Mouse (Mus musculus) neural tube, embryonic 15.5 days (tissue): ENCODE results near the gene Syt12. TPM values are rescaled to one million over a fixed set of nuclear protein-coding genes. Genes with fewer than 3 reads are reported as not detected.

Experiments
- ATAC-seq: fragments of 200-750 bp; cut with Nextera tagmentation; 2 replicates; pipeline ENCODE4 v1.8.0; 2017; ENCODE audit warnings: mild to moderate bottlenecking, moderate TSS enrichment, moderate library complexity; ENCODE audit not compliant: low FRiP score
- H3K27ac ChIP-seq: fragments of 300-500 bp; sonication (generic); replicated peaks from 2 replicates; pipeline ENCODE4 v1.5.1; 2015; ENCODE audit warnings: mild to moderate bottlenecking, inconsistent platforms
- H3K27me3 ChIP-seq: fragments of 300-500 bp; sonication (generic); replicated peaks from 2 replicates; pipeline ENCODE4 v1.6.1; 2015; ENCODE audit warnings: inconsistent platforms
- H3K36me3 ChIP-seq: fragments of 300-500 bp; sonication (generic); 2 replicates; pipeline ENCODE4 v1.6.1; 2015; ENCODE audit warnings: inconsistent platforms
- H3K4me1 ChIP-seq: fragments of 300-500 bp; sonication (generic); 2 replicates; pipeline ENCODE4 v1.6.1; 2015; ENCODE audit warnings: inconsistent platforms
- H3K4me2 ChIP-seq: fragments of 300-500 bp; sonication (generic); 2 replicates; pipeline ENCODE4 v1.6.1; 2015; ENCODE audit warnings: inconsistent platforms, mild to moderate bottlenecking, moderate library complexity
- H3K4me3 ChIP-seq: fragments of 300-500 bp; sonication (generic); replicated peaks from 2 replicates; pipeline ENCODE4 v1.5.1; 2015; ENCODE audit warnings: mild to moderate bottlenecking, inconsistent platforms
- H3K9ac ChIP-seq: fragments of 300-500 bp; sonication (generic); replicated peaks from 2 replicates; pipeline ENCODE4 v1.6.1; 2015; ENCODE audit warnings: mild to moderate bottlenecking, inconsistent platforms
- H3K9me3 ChIP-seq: fragments of 300-500 bp; sonication (generic); replicated peaks from 2 replicates; pipeline ENCODE4 v1.6.1; 2016; ENCODE audit warnings: inconsistent platforms
- WGBS: fragments of 180-500 bp; shearing (Covaris S2); methylation state at CpG from one replicate; pipeline ENCODE4 v1.1.7; 2015; ENCODE audit warnings: mixed read lengths; 5-methylcytosine and 5-hydroxymethylcytosine counted together
- polyA plus RNA-seq: library from polyadenylated mRNA; unstranded; fragments of >200 nt; fragmentation: Nextera tagmentation; extraction: Ambion mirVana; gene quantifications from 2 replicates; pipeline ENCODE4 v1.2.1, GENCODE M21; 2015

The Syt12 gene
- polyA plus RNA-seq, 1 experiment from 2014 or later: 8.8 TPM

DNA sequence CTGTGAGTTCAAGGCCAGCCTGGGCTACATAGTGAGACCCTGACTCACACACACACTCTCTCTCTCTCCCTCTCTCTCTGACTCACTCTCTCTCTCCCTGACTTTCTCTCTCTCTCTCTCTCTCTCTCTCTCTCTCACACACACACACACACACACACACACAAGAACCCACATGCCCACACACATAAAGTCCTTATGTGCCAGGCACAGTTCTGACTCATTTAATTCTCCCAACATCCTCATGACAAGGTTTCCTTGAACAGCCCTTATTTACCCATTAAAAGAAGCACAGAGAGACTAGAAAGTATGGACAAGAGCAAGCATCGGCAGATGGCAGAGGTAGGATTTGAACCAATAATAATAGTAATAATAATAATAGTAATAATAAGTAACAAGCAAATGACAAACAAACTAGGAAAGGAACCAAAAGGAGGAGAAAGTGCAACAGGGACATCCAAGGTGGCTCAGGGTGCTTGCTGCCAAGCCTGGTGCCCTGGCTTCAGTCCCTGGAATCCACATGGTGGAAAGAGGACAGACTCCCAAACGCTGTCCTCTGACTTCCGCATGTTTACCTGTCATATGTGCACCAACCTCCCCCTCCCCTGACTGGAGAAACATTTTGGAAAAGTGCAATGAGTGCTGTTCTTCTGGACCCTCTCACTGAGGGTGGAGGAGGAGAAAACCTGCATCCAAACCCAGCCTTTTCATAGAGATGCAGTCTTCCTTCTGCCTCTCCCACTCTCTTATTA lies 5.0 kb upstream of the Syt12 start:
- no peak overlapping the region for H3K9ac ChIP-seq
- H3K9me3 ChIP-seq: no peaks in the 10 kb centered on the region
- no peak for ATAC-seq
- H3K36me3 ChIP-seq: no peaks in the 10 kb centered on the region
- H3K4me2 ChIP-seq: no peak overlapping the region
- no peak overlapping the region for H3K4me3 ChIP-seq
- H3K4me1 ChIP-seq: peaks cover 5% of the 10 kb centered on the region; the same call in 1 of the 2 replicates
- 94% methylated on average over 3 of the region's 3 CpGs for WGBS
- peaks cover 11% of the 10 kb centered on the region for H3K27me3 ChIP-seq
- H3K27ac ChIP-seq: no peak overlapping the region

GRCm38 (mm10) chr19:4481326-4481725 lies 4.1 kb upstream of the Syt12 start:
- no peak overlapping the region for H3K4me3 ChIP-seq
- no peak for ATAC-seq
- WGBS: 60% methylated on average over 4 of the region's 4 CpGs
- peaks cover 13% of the 10 kb centered on the region for H3K4me1 ChIP-seq
- H3K27me3 ChIP-seq: peaks cover 13% of the 10 kb centered on the region
- H3K27ac ChIP-seq: no peak overlapping the region
- H3K9me3 ChIP-seq: no peaks in the 10 kb centered on the region
- no peaks in the 10 kb centered on the region for H3K36me3 ChIP-seq
- H3K9ac ChIP-seq: no peak overlapping the region
- H3K4me2 ChIP-seq: no peak overlapping the region

DNA sequence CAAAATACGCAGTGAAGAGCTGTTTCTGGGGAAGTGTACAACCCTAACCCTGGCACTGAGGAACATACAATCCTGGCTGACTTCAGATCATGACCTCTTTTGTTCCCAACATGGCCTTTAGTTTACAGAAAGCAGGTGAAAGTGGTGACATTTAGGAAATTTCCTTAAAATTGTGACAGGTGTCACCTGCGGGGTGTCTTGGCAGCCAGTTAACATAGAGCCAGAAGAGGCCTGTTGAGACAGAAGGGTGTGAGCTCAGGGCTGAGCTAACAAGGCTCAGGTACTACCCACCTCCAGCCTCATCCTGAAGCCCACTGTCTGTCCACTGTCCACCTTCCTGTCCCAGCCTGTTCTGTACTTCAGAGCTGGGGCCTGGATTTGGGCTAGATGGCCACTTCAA lies 2.8 kb upstream of the Syt12 start:
- H3K27ac ChIP-seq: no peak overlapping the region
- 92% methylated on average over 2 of the region's 2 CpGs for WGBS

DNA sequence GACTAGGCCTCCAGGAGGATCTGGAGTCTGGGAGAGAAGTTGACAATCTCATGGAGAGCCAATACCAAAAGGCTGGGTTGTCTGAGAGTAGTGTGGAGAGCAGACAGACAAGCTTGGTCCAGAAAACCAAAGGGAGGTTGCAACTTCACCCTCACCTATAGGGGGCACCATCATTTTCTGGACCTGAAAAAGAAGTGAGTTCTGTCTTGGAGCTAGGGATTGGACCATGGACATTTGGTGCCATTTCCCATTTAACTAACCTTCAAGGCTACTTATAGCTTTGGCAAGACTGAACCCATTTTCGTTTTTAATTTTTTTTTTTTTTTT lies 906 bp upstream of the Syt12 start:
- peaks cover 15% of the 10 kb centered on the region for H3K4me1 ChIP-seq
- no peaks in the 10 kb centered on the region for H3K36me3 ChIP-seq
- H3K27ac ChIP-seq: no peak overlapping the region
- H3K4me2 ChIP-seq: peak overlapping the region; percentile 0; the same call in 1 of the 2 replicates
- H3K27me3 ChIP-seq: peaks cover 33% of the 10 kb centered on the region
- no peak overlapping the region for H3K9ac ChIP-seq
- no peak for ATAC-seq
- no peak overlapping the region for H3K4me3 ChIP-seq
- H3K9me3 ChIP-seq: no peaks in the 10 kb centered on the region
- 48% methylated on average over 1 of the region's 1 CpGs for WGBS

More for the DNA sequence above, 2.8 kb upstream of the Syt12 start:
- Histone ChIP-seq H3K9ac (no peak overlapping the region), H3K4me1 (peaks cover 15% of the 10 kb centered on the region), H3K27me3 (peaks cover 26% of the 10 kb centered on the region), H3K36me3 (no peaks in the 10 kb centered on the region), H3K9me3 (no peaks in the 10 kb centered on the region), H3K4me2 (no peak overlapping the region), H3K4me3 (no peak overlapping the region)
- no peak for ATAC-seq

DNA sequence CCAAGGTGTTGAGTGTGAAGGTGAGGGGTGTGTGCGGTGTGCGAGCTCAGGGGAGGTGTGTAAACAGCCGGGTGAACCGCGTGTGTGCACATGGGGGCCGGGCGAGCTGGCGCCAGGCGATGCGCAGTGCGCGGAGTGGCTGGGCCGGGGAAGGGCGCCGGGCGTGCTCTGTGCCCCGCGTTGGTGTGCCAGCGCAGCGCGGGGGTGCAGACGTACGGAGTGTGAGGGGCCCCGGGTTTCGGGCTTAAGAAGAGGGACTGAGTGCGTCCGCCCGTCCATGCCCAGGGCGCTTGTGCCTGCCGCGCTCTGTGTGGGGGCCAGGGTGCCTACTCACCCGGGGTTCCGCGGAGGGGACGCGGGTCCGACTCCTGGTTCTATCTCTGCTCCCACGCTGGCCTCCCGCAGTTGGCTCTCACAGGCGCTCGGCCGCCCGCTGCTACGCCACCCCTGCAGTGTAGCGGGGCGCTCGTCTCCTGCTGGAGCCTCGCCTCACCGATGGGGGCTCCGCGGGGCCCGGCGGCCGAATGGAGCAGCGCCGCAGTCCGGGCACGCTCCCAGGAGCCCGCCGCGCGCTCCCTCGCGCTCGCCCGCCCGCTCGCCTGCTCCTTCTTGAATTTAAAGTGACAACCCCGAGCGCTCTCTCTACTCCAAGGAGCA lies 518 bp downstream of the Syt12 start:
- peak overlapping the region; percentile 34 for H3K27ac ChIP-seq
- peak overlapping the region; percentile 97 for H3K4me2 ChIP-seq
- H3K4me3 ChIP-seq: peak overlapping the region; percentile 57
- peaks cover 33% of the 10 kb centered on the region for H3K27me3 ChIP-seq
- no peaks in the 10 kb centered on the region for H3K9me3 ChIP-seq
- peaks cover 15% of the 10 kb centered on the region for H3K4me1 ChIP-seq
- H3K9ac ChIP-seq: peak overlapping the region; percentile 51
- peak; percentile 84 for ATAC-seq
- WGBS: 0% methylated on average over 65 of the region's 70 CpGs
- no peaks in the 10 kb centered on the region for H3K36me3 ChIP-seq

DNA sequence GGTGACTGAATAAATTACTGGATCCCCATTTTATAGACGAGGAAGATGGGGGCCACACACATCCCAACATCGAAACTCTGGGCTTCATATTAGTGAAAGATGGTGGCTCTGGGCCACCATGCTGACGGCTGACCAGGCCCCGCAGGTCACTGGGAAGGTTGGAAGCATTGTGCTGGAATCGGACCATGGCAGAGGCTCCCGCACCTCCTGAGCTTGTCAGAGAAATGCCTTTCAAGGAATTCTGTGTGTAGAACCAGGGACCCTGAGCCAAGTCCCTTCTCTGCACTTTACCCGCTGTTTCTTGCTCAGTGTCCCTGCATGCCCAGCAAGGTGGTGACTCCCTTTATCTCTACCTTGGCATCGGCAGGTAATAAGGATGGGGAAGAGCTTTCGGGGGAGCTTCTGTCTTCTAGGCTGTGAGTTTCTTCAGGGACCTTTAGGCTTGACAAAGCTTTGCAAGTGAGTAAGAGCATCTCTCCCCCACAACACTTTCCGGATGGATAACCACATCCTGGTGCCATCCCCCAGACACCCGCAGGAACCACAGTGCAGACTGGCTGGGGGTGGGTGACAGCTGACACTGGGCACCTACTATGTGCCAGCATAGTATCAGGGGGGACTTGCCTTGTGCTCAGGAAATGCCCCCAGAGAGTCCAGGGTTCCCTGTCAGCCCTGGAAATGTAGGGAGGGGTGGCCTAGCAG lies 1.9 kb downstream of the Syt12 start:
- Histone ChIP-seq H3K4me1 (peaks cover 15% of the 10 kb centered on the region), H3K27me3 (peaks cover 33% of the 10 kb centered on the region), H3K36me3 (no peaks in the 10 kb centered on the region), H3K9ac (no peak overlapping the region), H3K4me3 (no peak overlapping the region), H3K9me3 (no peaks in the 10 kb centered on the region), H3K27ac (no peak overlapping the region), H3K4me2 (peak overlapping the region; percentile 97)
- no peak for ATAC-seq
- WGBS: 77% methylated on average over 11 of the region's 11 CpGs

- Histone ChIP-seq H3K27ac (no peak overlapping the region), H3K9ac (no peak overlapping the region), H3K4me2 (no peak overlapping the region), H3K9me3 (no peaks in the 10 kb centered on the region), H3K27me3 (peaks cover 33% of the 10 kb centered on the region), H3K4me3 (no peak overlapping the region), H3K36me3 (no peaks in the 10 kb centered on the region), H3K4me1 (peaks cover 15% of the 10 kb centered on the region)
- 57% methylated on average over 3 of the region's 3 CpGs for WGBS
- ATAC-seq: no peak
Observed at GRCm38 (mm10) chr19:4474739-4475138, 2.5 kb downstream of the Syt12 start.

DNA sequence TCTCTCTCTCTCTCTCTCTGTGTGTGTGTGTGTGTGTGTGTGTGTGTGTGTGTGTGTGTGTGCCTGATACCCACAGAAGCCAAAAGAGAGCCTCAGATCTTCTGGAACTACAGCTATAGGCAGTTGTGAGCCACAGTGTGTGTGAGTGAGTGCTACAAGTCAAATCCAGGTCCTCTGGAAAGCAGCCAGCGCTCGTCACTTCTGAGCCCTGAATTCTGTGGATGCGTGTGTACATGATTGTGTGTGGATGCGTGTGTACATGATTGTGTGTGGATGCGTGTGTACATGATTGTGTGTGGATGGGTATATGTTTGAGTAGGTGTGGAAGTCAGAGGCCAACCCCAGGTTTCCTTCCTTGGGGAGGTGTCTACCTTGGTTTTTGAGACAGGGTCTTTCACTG lies 3.7 kb downstream of the Syt12 start:
- Histone ChIP-seq H3K27me3 (peaks cover 29% of the 10 kb centered on the region), H3K36me3 (no peaks in the 10 kb centered on the region), H3K4me2 (no peak overlapping the region), H3K4me1 (peaks cover 15% of the 10 kb centered on the region), H3K9ac (no peak overlapping the region), H3K4me3 (no peak overlapping the region), H3K9me3 (no peaks in the 10 kb centered on the region), H3K27ac (no peak overlapping the region)
- ATAC-seq: no peak
- WGBS: 93% methylated on average over 5 of the region's 5 CpGs

DNA sequence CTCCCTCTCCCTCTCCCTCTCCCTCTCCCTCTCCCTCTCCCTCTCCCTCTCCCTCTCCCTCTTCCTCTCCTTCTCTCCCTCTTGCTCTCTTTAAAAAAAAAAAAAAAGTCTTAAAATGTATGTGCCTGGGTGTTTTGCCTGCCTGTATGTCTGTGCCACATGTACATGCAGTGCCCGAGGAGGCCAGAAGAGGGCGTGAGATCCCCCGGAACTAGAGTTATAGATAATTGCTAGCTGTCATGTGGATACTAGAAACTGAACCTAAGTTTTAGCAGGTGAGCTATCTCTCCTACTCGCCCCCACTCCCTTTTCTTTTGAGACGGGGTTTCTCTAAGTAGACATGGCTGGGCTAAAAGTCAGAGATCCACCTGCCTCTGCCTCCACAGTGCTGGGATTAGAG lies 8.9 kb downstream of the Syt12 start:
- ATAC-seq: no peak
- WGBS: 42% methylated on average over 5 of the region's 5 CpGs

GRCm38 (mm10) chr19:4464666-4465065 lies 12.6 kb downstream of the Syt12 start:
- WGBS: 88% methylated on average over 4 of the region's 4 CpGs

More for the DNA sequence above, 8.9 kb downstream of the Syt12 start:
- no peak overlapping the region for H3K9ac ChIP-seq
- no peak overlapping the region for H3K4me3 ChIP-seq
- no peaks in the 10 kb centered on the region for H3K36me3 ChIP-seq
- no peak overlapping the region for H3K27ac ChIP-seq
- H3K27me3 ChIP-seq: no peaks in the 10 kb centered on the region
- H3K9me3 ChIP-seq: no peaks in the 10 kb centered on the region
- no peak overlapping the region for H3K4me2 ChIP-seq
- no peaks in the 10 kb centered on the region for H3K4me1 ChIP-seq

GRCm38 (mm10) chr19:4461981-4462380 lies 15.3 kb downstream of the Syt12 start:
- no peak overlapping the region for H3K9ac ChIP-seq

More at GRCm38 (mm10) chr19:4464666-4465065, 12.6 kb downstream of the Syt12 start:
- Histone ChIP-seq H3K27me3 (no peaks in the 10 kb centered on the region), H3K9ac (no peak overlapping the region), H3K4me3 (no peak overlapping the region), H3K36me3 (no peaks in the 10 kb centered on the region), H3K4me1 (no peaks in the 10 kb centered on the region), H3K9me3 (no peaks in the 10 kb centered on the region), H3K4me2 (no peak overlapping the region), H3K27ac (no peak overlapping the region)
- no peak for ATAC-seq

GRCm38 (mm10) chr19:4456227-4456626 lies 21.0 kb downstream of the Syt12 start:
- peaks cover 8% of the 10 kb centered on the region; the same call in 1 of the 2 replicates for H3K4me1 ChIP-seq
- WGBS: 14% methylated on average over 11 of the region's 11 CpGs
- no peak overlapping the region for H3K27ac ChIP-seq
- no peak overlapping the region for H3K9ac ChIP-seq
- no peak overlapping the region for H3K4me3 ChIP-seq
- H3K27me3 ChIP-seq: no peaks in the 10 kb centered on the region
- no peaks in the 10 kb centered on the region for H3K36me3 ChIP-seq
- no peaks in the 10 kb centered on the region for H3K9me3 ChIP-seq
- no peak for ATAC-seq
- peak overlapping the region; percentile 11; the same call in 1 of the 2 replicates for H3K4me2 ChIP-seq

More at GRCm38 (mm10) chr19:4461981-4462380, 15.3 kb downstream of the Syt12 start:
- H3K4me2 ChIP-seq: no peak overlapping the region
- H3K9me3 ChIP-seq: no peaks in the 10 kb centered on the region
- no peaks in the 10 kb centered on the region for H3K27me3 ChIP-seq
- no peaks in the 10 kb centered on the region for H3K36me3 ChIP-seq
- H3K4me3 ChIP-seq: no peak overlapping the region
- WGBS: 90% methylated on average over 8 of the region's 8 CpGs
- no peak overlapping the region for H3K27ac ChIP-seq
- ATAC-seq: no peak
- no peaks in the 10 kb centered on the region for H3K4me1 ChIP-seq
